Mouse (Mus musculus) embryonic facial prominence, embryonic 13.5 days (tissue): Measurements from ENCODE around the gene Nfib. TPM values are rescaled to one million over a fixed set of nuclear protein-coding genes. Genes with fewer than 3 reads are reported as not detected.

Experiments
- ATAC-seq: fragments of 200-750 bp; cut with Nextera tagmentation; 2 replicates; pipeline ENCODE4 v1.8.0; 2017; ENCODE audit warnings: low read depth; ENCODE audit not compliant: insufficient number of reproducible peaks, insufficient read depth, low FRiP score, low TSS enrichment
- H3K27ac ChIP-seq: fragments of 300-500 bp; sonication (generic); 2 replicates; pipeline ENCODE4 v1.5.1; 2015; ENCODE audit warnings: moderate library complexity, mild to moderate bottlenecking, inconsistent platforms
- H3K27me3 ChIP-seq: fragments of 300-500 bp; sonication (generic); 2 replicates; pipeline ENCODE4 v1.6.1; 2015; ENCODE audit warnings: mild to moderate bottlenecking, inconsistent platforms
- H3K36me3 ChIP-seq: fragments of 300-500 bp; sonication (generic); 2 replicates; pipeline ENCODE4 v1.6.1; 2015; ENCODE audit warnings: mild to moderate bottlenecking, inconsistent platforms
- H3K4me1 ChIP-seq: fragments of 300-500 bp; sonication (generic); 2 replicates; pipeline ENCODE4 v1.6.1; 2015; ENCODE audit warnings: inconsistent platforms
- H3K4me2 ChIP-seq: fragments of 300-500 bp; sonication (generic); 2 replicates; pipeline ENCODE4 v1.6.1; 2015; ENCODE audit warnings: moderate library complexity, mild to moderate bottlenecking, inconsistent platforms
- H3K4me3 ChIP-seq: fragments of 300-500 bp; sonication (generic); 2 replicates; pipeline ENCODE4 v1.5.1; 2015; ENCODE audit warnings: mild to moderate bottlenecking, inconsistent platforms
- H3K9ac ChIP-seq: fragments of 300-500 bp; sonication (generic); 2 replicates; pipeline ENCODE4 v1.6.1; 2015; ENCODE audit warnings: mild to moderate bottlenecking, inconsistent platforms
- H3K9me3 ChIP-seq: fragments of 300-500 bp; sonication (generic); 2 replicates; pipeline ENCODE4 v1.6.1; 2016; ENCODE audit warnings: inconsistent platforms
- WGBS: fragments of 180-500 bp; shearing (Covaris S2); methylation state at CpG from one replicate; pipeline ENCODE4 v1.1.7; 2015; ENCODE audit warnings: mixed read lengths; 5-methylcytosine and 5-hydroxymethylcytosine counted together
- polyA plus RNA-seq: library from polyadenylated mRNA; unstranded; fragments of >200 nt; fragmentation: Nextera tagmentation; extraction: Ambion mirVana; gene quantifications from 2 replicates; pipeline ENCODE4 v1.2.1, GENCODE M21; 2015

The Nfib gene
- polyA plus RNA-seq, 1 experiment from 2014 or later: 104 TPM

- WGBS: 22% methylated on average over 1 of the region's 1 CpGs
- peaks cover 27% of the 10 kb centered on the region for H3K4me1 ChIP-seq
- no peak overlapping the region for H3K4me3 ChIP-seq
- H3K9me3 ChIP-seq: no peaks in the 10 kb centered on the region
- H3K4me2 ChIP-seq: no peak overlapping the region
- H3K27ac ChIP-seq: no peak overlapping the region
- H3K27me3 ChIP-seq: no peaks in the 10 kb centered on the region
- no peak for ATAC-seq
- peaks cover 35% of the 10 kb centered on the region for H3K36me3 ChIP-seq
- no peak overlapping the region for H3K9ac ChIP-seq
Measured at GRCm38 (mm10) chr4:82483871-82484270, 221.7 kb downstream of the Nfib start.

GRCm38 (mm10) chr4:82483298-82483697 is 222.3 kb downstream of the Nfib start:
- Histone ChIP-seq H3K4me3 (no peak overlapping the region), H3K9me3 (no peaks in the 10 kb centered on the region), H3K4me1 (peaks cover 33% of the 10 kb centered on the region), H3K9ac (no peak overlapping the region), H3K27ac (no peak overlapping the region), H3K36me3 (peaks cover 31% of the 10 kb centered on the region), H3K4me2 (no peak overlapping the region), H3K27me3 (no peaks in the 10 kb centered on the region)
- WGBS: 61% methylated on average over 6 of the region's 6 CpGs
- no peak for ATAC-seq

GRCm38 (mm10) chr4:82480635-82481034 is 224.9 kb downstream of the Nfib start:
- Histone ChIP-seq H3K27me3 (no peaks in the 10 kb centered on the region), H3K27ac (no peak overlapping the region), H3K9ac (no peak overlapping the region), H3K4me2 (no peak overlapping the region), H3K4me3 (no peak overlapping the region), H3K36me3 (peaks cover 8% of the 10 kb centered on the region), H3K4me1 (peaks cover 44% of the 10 kb centered on the region), H3K9me3 (no peaks in the 10 kb centered on the region)
- WGBS: 72% methylated on average over 9 of the region's 9 CpGs
- no peak for ATAC-seq

- WGBS: 69% methylated on average over 4 of the region's 4 CpGs
- no peak for ATAC-seq
- H3K4me1 ChIP-seq: peaks cover 41% of the 10 kb centered on the region
- no peak overlapping the region for H3K4me2 ChIP-seq
- H3K27me3 ChIP-seq: no peaks in the 10 kb centered on the region
- H3K27ac ChIP-seq: no peak overlapping the region
- H3K9ac ChIP-seq: no peak overlapping the region
- H3K9me3 ChIP-seq: no peaks in the 10 kb centered on the region
- peaks cover 7% of the 10 kb centered on the region for H3K36me3 ChIP-seq
- no peak overlapping the region for H3K4me3 ChIP-seq
Measured at GRCm38 (mm10) chr4:82479394-82479793, 226.2 kb downstream of the Nfib start.

GRCm38 (mm10) chr4:82477742-82478141 is 227.8 kb downstream of the Nfib start:
- Histone ChIP-seq H3K27ac (no peak overlapping the region), H3K27me3 (no peaks in the 10 kb centered on the region), H3K36me3 (peaks cover 7% of the 10 kb centered on the region), H3K9ac (no peak overlapping the region), H3K4me1 (peaks cover 40% of the 10 kb centered on the region), H3K4me3 (no peak overlapping the region), H3K4me2 (no peak overlapping the region), H3K9me3 (no peaks in the 10 kb centered on the region)
- no peak for ATAC-seq
- WGBS: 85% methylated on average over 2 of the region's 2 CpGs

- no peak overlapping the region for H3K27ac ChIP-seq
- H3K4me1 ChIP-seq: peaks cover 46% of the 10 kb centered on the region
- H3K4me2 ChIP-seq: no peak overlapping the region
- H3K27me3 ChIP-seq: no peaks in the 10 kb centered on the region
- H3K4me3 ChIP-seq: no peak overlapping the region
- ATAC-seq: no peak
- H3K9me3 ChIP-seq: no peaks in the 10 kb centered on the region
- H3K36me3 ChIP-seq: peaks cover 4% of the 10 kb centered on the region; the same call in 1 of the 2 replicates
- H3K9ac ChIP-seq: no peak overlapping the region
- 42% methylated on average over 2 of the region's 2 CpGs for WGBS
Measured at GRCm38 (mm10) chr4:82476411-82476810, 229.1 kb downstream of the Nfib start.

GRCm38 (mm10) chr4:82474334-82474733 is 231.2 kb downstream of the Nfib start:
- 0 out of 2 replicates have a peak, but pooled peaks have one; percentile 62 for ATAC-seq
- Histone ChIP-seq H3K4me3 (no peak overlapping the region), H3K4me1 (peaks cover 62% of the 10 kb centered on the region), H3K9ac (no peak overlapping the region), H3K27me3 (no peaks in the 10 kb centered on the region), H3K4me2 (no peak overlapping the region), H3K27ac (no peak overlapping the region; the same call in 1 of the 2 replicates), H3K36me3 (peaks cover 1% of the 10 kb centered on the region; the same call in 1 of the 2 replicates), H3K9me3 (no peaks in the 10 kb centered on the region)
- 32% methylated on average over 5 of the region's 5 CpGs for WGBS

- 88% methylated on average over 3 of the region's 3 CpGs for WGBS
- H3K4me2 ChIP-seq: no peak overlapping the region
- no peaks in the 10 kb centered on the region for H3K36me3 ChIP-seq
- no peak overlapping the region for H3K9ac ChIP-seq
- no peak for ATAC-seq
- H3K27ac ChIP-seq: peak overlapping the region; percentile 24; the same call in 1 of the 2 replicates
- no peak overlapping the region for H3K4me3 ChIP-seq
- H3K4me1 ChIP-seq: peaks cover 65% of the 10 kb centered on the region
- H3K9me3 ChIP-seq: no peaks in the 10 kb centered on the region
- no peaks in the 10 kb centered on the region for H3K27me3 ChIP-seq
Measured at GRCm38 (mm10) chr4:82470938-82471320, 234.6 kb downstream of the Nfib start.

GRCm38 (mm10) chr4:82470212-82470937 is 235.2 kb downstream of the Nfib start:
- WGBS: 67% methylated on average over 5 of the region's 5 CpGs

GRCm38 (mm10) chr4:82468944-82469343 is 236.6 kb downstream of the Nfib start:
- no peak overlapping the region for H3K9ac ChIP-seq
- H3K4me3 ChIP-seq: no peak overlapping the region
- no peaks in the 10 kb centered on the region for H3K9me3 ChIP-seq
- no peak overlapping the region for H3K4me2 ChIP-seq
- H3K27me3 ChIP-seq: no peaks in the 10 kb centered on the region
- 71% methylated on average over 3 of the region's 3 CpGs for WGBS
- H3K4me1 ChIP-seq: peaks cover 68% of the 10 kb centered on the region
- H3K36me3 ChIP-seq: no peaks in the 10 kb centered on the region
- H3K27ac ChIP-seq: no peak overlapping the region
- no peak for ATAC-seq

More at GRCm38 (mm10) chr4:82470212-82470937, 235.2 kb downstream of the Nfib start:
- Histone ChIP-seq H3K27ac (peak overlapping the region; percentile 24; the same call in 1 of the 2 replicates), H3K9me3 (no peaks in the 10 kb centered on the region), H3K4me3 (no peak overlapping the region), H3K4me1 (peaks cover 63% of the 10 kb centered on the region), H3K27me3 (no peaks in the 10 kb centered on the region), H3K4me2 (no peak overlapping the region), H3K9ac (no peak overlapping the region), H3K36me3 (no peaks in the 10 kb centered on the region)
- no peak for ATAC-seq

- no peak overlapping the region for H3K4me3 ChIP-seq
- H3K4me1 ChIP-seq: peaks cover 70% of the 10 kb centered on the region
- H3K36me3 ChIP-seq: no peaks in the 10 kb centered on the region
- peak overlapping the region; percentile 66 for H3K27ac ChIP-seq
- H3K4me2 ChIP-seq: 0 out of 2 replicates have a peak overlapping the region, but pooled peaks have one; percentile 9
- no peaks in the 10 kb centered on the region for H3K27me3 ChIP-seq
- no peaks in the 10 kb centered on the region for H3K9me3 ChIP-seq
- ATAC-seq: no peak
- WGBS: 47% methylated on average over 8 of the region's 8 CpGs
- H3K9ac ChIP-seq: no peak overlapping the region
Measured at GRCm38 (mm10) chr4:82466717-82467116, 238.8 kb downstream of the Nfib start.

- Histone ChIP-seq H3K4me2 (no peak overlapping the region), H3K4me3 (no peak overlapping the region), H3K27me3 (no peaks in the 10 kb centered on the region), H3K27ac (peak overlapping the region; percentile 41), H3K4me1 (peaks cover 67% of the 10 kb centered on the region), H3K36me3 (no peaks in the 10 kb centered on the region), H3K9me3 (no peaks in the 10 kb centered on the region), H3K9ac (no peak overlapping the region)
- no peak for ATAC-seq
- WGBS: 60% methylated on average over 6 of the region's 6 CpGs
Measured at GRCm38 (mm10) chr4:82466144-82466543, 239.4 kb downstream of the Nfib start.
